Mouse (Mus musculus) spleen, postnatal 36 days (tissue): ENCODE results near the gene Vmn1r125.
"Not testable (repeated sequence)": the region's sequence is repeated elsewhere in the genome, so short reads cannot be mapped to it uniquely, and the experiment has no call there.

Experiments used
- DNase-seq, 2 experiments: peaks; one replicate each; pipeline ENCODE4 v3.0.0; 2022; ENCODE audit warnings: low spot score in 2 of 2, mixed read lengths in 1 of 2

The Vmn1r125 gene

DNA sequence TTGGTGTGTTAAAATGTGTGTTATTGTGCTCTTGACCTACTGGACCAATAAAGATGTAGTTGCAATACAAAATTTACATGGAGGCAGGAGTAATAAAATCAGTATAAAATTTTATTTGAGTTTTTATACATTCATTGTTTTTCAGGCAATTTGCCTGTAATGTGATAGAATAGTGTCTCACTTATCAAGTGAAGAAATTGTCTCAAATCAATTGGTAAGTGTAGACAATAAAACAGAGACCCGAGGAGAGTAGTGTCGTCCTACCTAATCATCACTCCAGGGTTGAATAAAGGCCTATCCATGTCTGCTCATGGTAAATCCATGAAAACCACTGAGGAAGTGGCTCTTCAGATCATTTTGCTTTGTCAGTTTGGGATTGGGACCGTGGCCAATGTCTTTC lies at the start of gene Vmn1r125:
Vmn1r125 (plus strand) TSS at position 301 of the 400 bp plus-strand sequence.
- DNase-seq = not testable (repeated sequence)

DNA sequence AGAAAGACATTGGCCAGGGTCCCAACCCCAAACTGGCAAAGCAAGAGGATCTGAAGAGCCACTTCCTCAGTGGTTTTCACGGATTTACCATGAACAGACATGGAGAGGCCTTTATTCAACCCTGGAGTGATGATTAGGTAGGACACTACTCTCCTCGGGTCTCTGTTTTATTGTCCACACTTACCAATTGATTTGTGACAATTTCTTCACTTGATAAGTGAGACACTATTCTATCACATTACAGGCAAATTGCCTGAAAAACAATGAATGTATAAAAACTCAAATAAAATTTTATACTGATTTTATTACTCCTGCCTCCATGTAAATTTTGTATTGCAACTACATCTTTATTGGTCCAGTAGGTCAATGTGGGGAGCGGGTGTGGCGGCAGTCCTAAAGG lies 11.5 kb upstream of the Vmn1r125 start, which contains the start of gene Vmn1r124:
Vmn1r124 (minus strand) TSS at position 101 of the 400 bp plus-strand sequence.
- DNase-seq = not testable (repeated sequence)

DNA sequence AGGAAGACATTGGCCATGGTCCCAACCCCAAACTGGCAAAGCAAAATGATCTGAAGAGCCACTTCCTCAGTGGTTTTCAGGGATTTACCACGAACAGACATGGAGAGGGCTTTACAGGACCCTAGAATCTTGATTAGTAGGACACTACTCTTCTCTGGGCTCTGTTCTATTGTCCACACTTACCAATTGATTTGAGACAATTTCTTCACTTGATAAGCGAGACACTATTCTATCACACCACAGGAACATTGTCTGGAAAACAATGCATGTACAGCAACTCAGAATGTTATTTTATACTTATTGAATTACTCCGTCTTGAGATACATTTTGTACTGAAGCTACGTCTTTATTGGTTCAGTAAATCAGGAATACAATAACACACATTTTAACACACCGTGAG lies 29.4 kb downstream of the Vmn1r125 start, which contains the start of gene Vmn1r126:
Vmn1r126 (minus strand) TSS at position 101 of the 400 bp plus-strand sequence.
- DNase-seq = not testable (repeated sequence)

DNA sequence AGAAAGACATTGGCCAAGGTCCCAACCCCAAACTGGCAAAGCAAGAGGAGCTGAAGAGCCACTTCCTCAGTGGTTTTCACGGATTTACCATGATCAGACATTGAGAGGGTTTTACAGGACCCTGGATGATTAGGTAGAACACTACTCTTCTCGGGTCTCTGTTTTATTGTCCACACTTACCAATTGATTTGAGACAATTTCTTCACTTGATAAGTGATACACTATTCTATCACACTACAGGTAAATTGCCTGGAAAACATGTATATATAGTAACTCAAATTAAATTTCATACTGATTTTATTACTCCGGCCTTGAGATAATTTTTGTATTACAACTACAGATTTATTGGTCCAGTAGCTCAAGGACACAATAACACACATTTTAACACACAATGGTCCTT lies 47.8 kb downstream of the Vmn1r125 start, which contains the start of gene Vmn1r127:
Vmn1r127 (minus strand) TSS at position 101 of the 400 bp plus-strand sequence.
- DNase-seq = not testable (repeated sequence)
